Mouse (Mus musculus): ENCODE data around the gene Slain2. TPM values are rescaled to one million over a fixed set of nuclear protein-coding genes. Genes with fewer than 3 reads are reported as not detected.

Slain2 gene
- polyA plus RNA-seq, 1 experiment from 2014 or later, result 25.9 TPM

- no peak overlapping the region for H3K4me2 ChIP-seq (ENCODE audit: low read length)
- ATAC-seq (ENCODE audit: low FRiP score, low TSS enrichment) (no peak), DNase-seq (no peak)
- no peaks in the 10 kb centered on the region for H3K36me3 ChIP-seq (ENCODE audit: control insufficient read depth, insufficient read depth, low read length)
- H3K27me3 ChIP-seq (ENCODE audit: control insufficient read depth, insufficient read depth, low read length), result no peaks in the 10 kb centered on the region
- no peaks in the 10 kb centered on the region for H3K9me3 ChIP-seq (ENCODE audit: control insufficient read depth, low read length)
- 91% methylated on average over 8 of the region's 8 CpGs for WGBS
- no peak overlapping the region for H3K27ac ChIP-seq (replicated peaks; ENCODE audit: low read depth, low read length)
- no peak overlapping the region for H3K4me3 ChIP-seq (replicated peaks; ENCODE audit: low read depth, low read length)
- H3K9ac ChIP-seq (replicated peaks; ENCODE audit: low read length), result no peak overlapping the region
- H3K4me1 ChIP-seq (ENCODE audit: control insufficient read depth, insufficient read depth, low read length), result peaks cover 6% of the 10 kb centered on the region; the same call in 1 of the 2 replicates
Observed at GRCm38 (mm10) chr5:72908324-72908936, 5.7 kb upstream of the Slain2 start.

DNA sequence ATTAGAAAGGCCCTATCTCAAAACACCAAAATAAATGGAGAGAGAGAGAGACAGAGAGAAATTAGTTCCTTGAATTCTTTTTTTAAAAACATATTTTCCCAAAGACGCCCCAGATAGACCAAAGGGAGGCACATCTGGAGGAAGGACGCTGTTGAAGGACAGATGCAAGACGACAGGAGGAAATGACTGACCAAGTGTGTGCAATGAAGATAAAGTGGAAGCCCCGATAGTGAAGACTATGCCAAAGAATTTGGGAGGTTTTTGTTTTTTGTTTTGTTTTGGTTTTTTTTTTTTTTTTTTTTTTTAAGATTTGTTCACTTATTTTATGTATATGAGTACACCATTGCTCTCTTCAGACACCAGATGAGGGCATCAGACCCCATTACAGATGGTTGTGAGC, 4.7 kb upstream of the Slain2 start:
- WGBS, result 93% methylated on average over 4 of the region's 4 CpGs
- H3K4me1 ChIP-seq (ENCODE audit: control insufficient read depth, insufficient read depth, low read length), result peaks cover 6% of the 10 kb centered on the region; the same call in 1 of the 2 replicates
- ATAC-seq (ENCODE audit: low FRiP score, low TSS enrichment) (no peak), DNase-seq (no peak)
- H3K9ac ChIP-seq (replicated peaks; ENCODE audit: low read length), result no peak overlapping the region
- no peaks in the 10 kb centered on the region for H3K27me3 ChIP-seq (ENCODE audit: control insufficient read depth, insufficient read depth, low read length)
- no peak overlapping the region for H3K4me2 ChIP-seq (ENCODE audit: low read length)
- no peak overlapping the region for H3K27ac ChIP-seq (replicated peaks; ENCODE audit: low read depth, low read length)
- H3K9me3 ChIP-seq (ENCODE audit: control insufficient read depth, low read length), result no peaks in the 10 kb centered on the region
- H3K36me3 ChIP-seq (ENCODE audit: control insufficient read depth, insufficient read depth, low read length), result no peaks in the 10 kb centered on the region
- no peak overlapping the region for H3K4me3 ChIP-seq (replicated peaks; ENCODE audit: low read depth, low read length)

DNA sequence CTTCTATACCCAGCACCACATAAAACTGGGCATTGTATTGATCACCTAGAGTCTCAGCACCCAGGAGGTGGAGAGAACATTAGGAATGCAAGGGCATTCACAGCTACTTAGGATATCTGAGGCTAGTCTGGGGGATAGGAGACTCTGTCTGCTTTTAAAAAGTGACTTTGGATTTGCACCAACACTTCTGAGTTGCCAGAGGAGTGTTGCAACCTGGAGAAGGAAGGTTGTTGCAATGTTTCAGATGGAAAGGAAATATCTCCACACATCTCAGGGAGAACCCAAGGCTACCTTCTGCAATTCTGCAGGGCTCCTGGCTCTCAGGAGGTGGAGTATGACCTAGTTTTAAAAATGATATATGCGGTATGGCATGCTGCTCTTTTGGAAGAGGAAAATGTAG, 3.7 kb upstream of the Slain2 start:
- DNase-seq (no peak), ATAC-seq (ENCODE audit: low FRiP score, low TSS enrichment) (no peak)
- H3K36me3 ChIP-seq (ENCODE audit: control insufficient read depth, insufficient read depth, low read length), result no peaks in the 10 kb centered on the region
- no peaks in the 10 kb centered on the region for H3K9me3 ChIP-seq (ENCODE audit: control insufficient read depth, low read length)
- H3K4me3 ChIP-seq (replicated peaks; ENCODE audit: low read depth, low read length), result no peak overlapping the region
- H3K9ac ChIP-seq (replicated peaks; ENCODE audit: low read length), result no peak overlapping the region
- H3K4me2 ChIP-seq (ENCODE audit: low read length), result no peak overlapping the region
- peaks cover 6% of the 10 kb centered on the region; the same call in 1 of the 2 replicates for H3K4me1 ChIP-seq (ENCODE audit: control insufficient read depth, insufficient read depth, low read length)
- no peak overlapping the region for H3K27ac ChIP-seq (replicated peaks; ENCODE audit: low read depth, low read length)
- H3K27me3 ChIP-seq (ENCODE audit: control insufficient read depth, insufficient read depth, low read length), result no peaks in the 10 kb centered on the region
- 95% methylated on average over 1 of the region's 1 CpGs for WGBS

- 80% methylated on average over 3 of the region's 3 CpGs for WGBS
- Histone ChIP-seq H3K9me3 (ENCODE audit: control insufficient read depth, low read length) (no peaks in the 10 kb centered on the region), H3K36me3 (ENCODE audit: control insufficient read depth, insufficient read depth, low read length) (no peaks in the 10 kb centered on the region), H3K4me1 (ENCODE audit: control insufficient read depth, insufficient read depth, low read length) (peaks cover 12% of the 10 kb centered on the region), H3K4me3 (replicated peaks; ENCODE audit: low read depth, low read length) (no peak overlapping the region), H3K27ac (replicated peaks; ENCODE audit: low read depth, low read length) (no peak overlapping the region), H3K9ac (replicated peaks; ENCODE audit: low read length) (no peak overlapping the region), H3K4me2 (ENCODE audit: low read length) (no peak overlapping the region), H3K27me3 (ENCODE audit: control insufficient read depth, insufficient read depth, low read length) (no peaks in the 10 kb centered on the region)
- DNase-seq (no peak), ATAC-seq (ENCODE audit: low FRiP score, low TSS enrichment) (no peak)
Observed at GRCm38 (mm10) chr5:72911284-72911683, 2.8 kb upstream of the Slain2 start.

DNA sequence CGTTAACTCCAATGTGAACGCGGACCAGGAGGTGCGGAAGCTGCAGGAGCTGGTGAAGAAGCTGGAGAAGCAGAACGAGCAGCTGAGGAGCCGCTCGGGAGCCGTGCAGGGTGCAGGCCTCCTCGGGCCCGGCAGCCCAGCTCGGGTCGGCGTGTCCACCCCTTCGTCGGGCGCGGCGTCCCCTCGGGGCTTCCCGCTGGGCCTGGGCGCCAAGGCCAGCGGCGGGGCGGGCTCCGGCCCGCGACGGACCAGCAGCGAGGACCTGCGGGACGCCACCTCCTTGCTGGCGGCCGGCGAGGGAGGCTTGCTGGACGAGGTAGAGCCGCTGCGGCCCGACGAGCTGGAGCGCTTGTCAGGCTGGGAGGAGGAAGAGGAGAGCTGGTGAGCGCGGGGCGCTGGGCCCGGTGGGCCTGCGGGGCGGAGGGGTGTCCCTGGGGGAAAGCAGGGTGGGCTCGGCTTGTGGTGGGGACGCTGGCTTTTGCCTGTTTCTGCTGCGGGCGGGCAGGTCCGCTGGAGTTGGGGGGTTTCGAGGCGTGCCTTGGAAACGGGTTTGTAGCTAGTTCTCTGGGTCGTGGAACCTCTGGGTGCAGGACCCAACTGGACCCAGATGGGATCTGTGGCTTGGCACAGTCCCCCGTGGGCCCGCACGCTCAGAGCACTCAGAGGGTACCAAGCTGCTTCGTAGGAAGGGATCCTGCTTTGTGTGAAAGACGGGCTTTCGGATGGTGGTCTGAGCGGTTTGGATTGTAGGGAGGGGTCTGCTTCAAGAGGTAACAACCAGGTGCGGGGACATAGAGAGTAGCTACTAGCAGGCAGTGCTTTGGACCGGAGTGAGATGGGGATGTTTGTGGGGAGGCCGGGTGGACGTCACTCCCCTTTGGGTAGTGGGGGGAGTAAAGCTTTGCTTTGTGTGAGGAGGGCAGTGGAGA, 793 bp downstream of the Slain2 start:
- ATAC-seq (ENCODE audit: low FRiP score, low TSS enrichment) (peak; percentile 53), DNase-seq (peak; percentile 75)
- Histone ChIP-seq H3K4me1 (ENCODE audit: control insufficient read depth, insufficient read depth, low read length) (peaks cover 23% of the 10 kb centered on the region), H3K9me3 (ENCODE audit: control insufficient read depth, low read length) (no peaks in the 10 kb centered on the region), H3K36me3 (ENCODE audit: control insufficient read depth, insufficient read depth, low read length) (no peaks in the 10 kb centered on the region), H3K4me2 (ENCODE audit: low read length) (peak overlapping the region; percentile 68), H3K27ac (replicated peaks; ENCODE audit: low read depth, low read length) (peak overlapping the region; percentile 98), H3K27me3 (ENCODE audit: control insufficient read depth, insufficient read depth, low read length) (no peaks in the 10 kb centered on the region), H3K4me3 (replicated peaks; ENCODE audit: low read depth, low read length) (peak overlapping the region; percentile 100), H3K9ac (replicated peaks; ENCODE audit: low read length) (peak overlapping the region; percentile 98)
- under 1% methylated on average over 65 of the region's 66 CpGs for WGBS

- peak overlapping the region; percentile 98 for H3K9ac ChIP-seq (replicated peaks; ENCODE audit: low read length)
- DNase-seq (peak; percentile 8), ATAC-seq (ENCODE audit: low FRiP score, low TSS enrichment) (no peak)
- H3K9me3 ChIP-seq (ENCODE audit: control insufficient read depth, low read length), result no peaks in the 10 kb centered on the region
- H3K4me3 ChIP-seq (replicated peaks; ENCODE audit: low read depth, low read length), result peak overlapping the region; percentile 100
- no peaks in the 10 kb centered on the region for H3K27me3 ChIP-seq (ENCODE audit: control insufficient read depth, insufficient read depth, low read length)
- H3K4me1 ChIP-seq (ENCODE audit: control insufficient read depth, insufficient read depth, low read length), result peaks cover 23% of the 10 kb centered on the region
- H3K36me3 ChIP-seq (ENCODE audit: control insufficient read depth, insufficient read depth, low read length), result no peaks in the 10 kb centered on the region
- peak overlapping the region; percentile 68 for H3K4me2 ChIP-seq (ENCODE audit: low read length)
- 38% methylated on average over 4 of the region's 4 CpGs for WGBS
- no peak overlapping the region for H3K27ac ChIP-seq (replicated peaks; ENCODE audit: low read depth, low read length)
Observed at GRCm38 (mm10) chr5:72916048-72916447, 1.9 kb downstream of the Slain2 start.

GRCm38 (mm10) chr5:72916851-72917250, 2.7 kb downstream of the Slain2 start:
- peak overlapping the region; percentile 68 for H3K4me2 ChIP-seq (ENCODE audit: low read length)
- ATAC-seq (ENCODE audit: low FRiP score, low TSS enrichment), result no peak
- 0 out of 2 replicates have a peak overlapping the region, but pooled peaks have one; percentile 98 for H3K9ac ChIP-seq (replicated peaks; ENCODE audit: low read length)
- peaks cover 23% of the 10 kb centered on the region for H3K4me1 ChIP-seq (ENCODE audit: control insufficient read depth, insufficient read depth, low read length)
- H3K9me3 ChIP-seq (ENCODE audit: control insufficient read depth, low read length), result no peaks in the 10 kb centered on the region
- H3K36me3 ChIP-seq (ENCODE audit: control insufficient read depth, insufficient read depth, low read length), result no peaks in the 10 kb centered on the region
- WGBS, result 72% methylated on average over 1 of the region's 1 CpGs
- H3K4me3 ChIP-seq (replicated peaks; ENCODE audit: low read depth, low read length), result peak overlapping the region; percentile 100
- H3K27ac ChIP-seq (replicated peaks; ENCODE audit: low read depth, low read length), result no peak overlapping the region
- DNase-seq, result no peak
- no peaks in the 10 kb centered on the region for H3K27me3 ChIP-seq (ENCODE audit: control insufficient read depth, insufficient read depth, low read length)

- Histone ChIP-seq H3K4me3 (replicated peaks; ENCODE audit: low read depth, low read length) (no peak overlapping the region), H3K27me3 (ENCODE audit: control insufficient read depth, insufficient read depth, low read length) (no peaks in the 10 kb centered on the region), H3K9me3 (ENCODE audit: control insufficient read depth, low read length) (no peaks in the 10 kb centered on the region), H3K4me2 (ENCODE audit: low read length) (no peak overlapping the region), H3K9ac (replicated peaks; ENCODE audit: low read length) (no peak overlapping the region), H3K27ac (replicated peaks; ENCODE audit: low read depth, low read length) (no peak overlapping the region), H3K36me3 (ENCODE audit: control insufficient read depth, insufficient read depth, low read length) (no peaks in the 10 kb centered on the region), H3K4me1 (ENCODE audit: control insufficient read depth, insufficient read depth, low read length) (peaks cover 17% of the 10 kb centered on the region)
- ATAC-seq (ENCODE audit: low FRiP score, low TSS enrichment) (no peak), DNase-seq (no peak)
- WGBS, result 94% methylated on average over 4 of the region's 4 CpGs
Observed at GRCm38 (mm10) chr5:72920416-72920815, 6.3 kb downstream of the Slain2 start.

Measured in midbrain, embryonic 14.5 days (tissue).